Mouse (Mus musculus) left cerebral cortex, adult 11 months (tissue): ENCODE results near the gene Lsm2.

Experiments used
- DNase-seq: peaks from one replicate; pipeline ENCODE4 v3.0.0; 2022; ENCODE audit warnings: low spot score

Gene Lsm2

DNA sequence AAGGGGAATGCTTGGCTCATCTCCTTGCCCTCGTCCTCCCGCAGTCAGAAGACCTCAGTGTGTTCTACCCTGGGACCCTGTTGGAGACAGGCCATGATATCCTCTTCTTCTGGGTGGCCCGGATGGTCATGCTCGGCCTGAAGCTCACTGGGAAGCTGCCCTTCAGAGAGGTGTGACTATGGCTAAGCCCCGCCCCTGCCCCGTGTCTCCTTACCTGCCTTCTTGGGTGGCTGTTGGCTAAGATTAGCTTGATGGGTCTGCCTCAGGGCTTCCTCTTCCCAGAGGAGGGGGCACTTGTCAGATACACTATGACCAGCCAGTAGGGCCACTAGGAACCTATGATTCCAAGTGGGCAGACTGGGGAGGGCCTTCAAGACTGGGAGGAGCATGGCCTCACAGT is 31.6 kb downstream of the Lsm2 start:
- DNase-seq: no peak

DNA sequence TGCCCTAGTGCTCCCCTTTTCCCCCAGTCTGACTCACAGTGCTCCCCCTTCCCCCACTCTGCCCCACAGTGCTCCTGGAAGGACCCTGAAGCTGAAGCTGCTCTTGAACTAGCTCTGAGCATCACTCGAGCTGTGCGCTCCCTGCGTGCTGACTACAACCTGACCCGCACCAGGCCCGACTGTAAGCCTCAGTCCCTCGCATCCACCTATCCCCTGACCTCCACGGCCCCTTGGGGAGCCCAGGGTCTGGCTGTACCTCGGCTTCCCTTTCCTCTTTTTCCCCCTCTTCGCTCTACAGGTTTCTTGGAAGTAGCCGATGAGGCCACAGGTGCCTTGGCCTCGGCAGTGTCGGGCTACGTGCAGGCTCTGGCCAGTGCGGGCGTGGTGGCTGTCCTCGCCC is 33.6 kb downstream of the Lsm2 start:
- DNase-seq: no peak

DNA sequence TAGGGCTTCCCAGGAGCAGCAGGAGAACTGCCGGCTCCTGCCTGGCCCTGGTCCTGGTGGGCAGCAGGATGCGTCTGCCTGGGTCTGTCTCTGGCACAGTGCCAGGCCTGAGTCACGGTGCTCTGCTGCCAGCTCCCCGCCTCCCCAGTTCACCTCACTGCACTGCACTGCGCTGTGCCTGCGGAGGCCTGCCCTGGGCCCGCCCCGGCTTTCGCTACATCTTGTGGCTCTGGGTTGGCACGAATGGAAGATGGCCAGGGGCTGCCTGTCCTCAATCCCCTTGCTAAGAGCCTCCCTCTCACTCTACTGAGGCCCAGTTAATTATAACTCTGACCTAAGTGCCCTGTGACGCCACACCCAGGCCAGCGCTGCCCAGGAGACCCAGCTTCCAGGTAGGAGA is 34.7 kb downstream of the Lsm2 start, which contains the start of gene Vwa7:
TSS of gene Vwa7 (plus strand) at position 204 of the 400 bp plus-strand sequence.
- no peak for DNase-seq

DNA sequence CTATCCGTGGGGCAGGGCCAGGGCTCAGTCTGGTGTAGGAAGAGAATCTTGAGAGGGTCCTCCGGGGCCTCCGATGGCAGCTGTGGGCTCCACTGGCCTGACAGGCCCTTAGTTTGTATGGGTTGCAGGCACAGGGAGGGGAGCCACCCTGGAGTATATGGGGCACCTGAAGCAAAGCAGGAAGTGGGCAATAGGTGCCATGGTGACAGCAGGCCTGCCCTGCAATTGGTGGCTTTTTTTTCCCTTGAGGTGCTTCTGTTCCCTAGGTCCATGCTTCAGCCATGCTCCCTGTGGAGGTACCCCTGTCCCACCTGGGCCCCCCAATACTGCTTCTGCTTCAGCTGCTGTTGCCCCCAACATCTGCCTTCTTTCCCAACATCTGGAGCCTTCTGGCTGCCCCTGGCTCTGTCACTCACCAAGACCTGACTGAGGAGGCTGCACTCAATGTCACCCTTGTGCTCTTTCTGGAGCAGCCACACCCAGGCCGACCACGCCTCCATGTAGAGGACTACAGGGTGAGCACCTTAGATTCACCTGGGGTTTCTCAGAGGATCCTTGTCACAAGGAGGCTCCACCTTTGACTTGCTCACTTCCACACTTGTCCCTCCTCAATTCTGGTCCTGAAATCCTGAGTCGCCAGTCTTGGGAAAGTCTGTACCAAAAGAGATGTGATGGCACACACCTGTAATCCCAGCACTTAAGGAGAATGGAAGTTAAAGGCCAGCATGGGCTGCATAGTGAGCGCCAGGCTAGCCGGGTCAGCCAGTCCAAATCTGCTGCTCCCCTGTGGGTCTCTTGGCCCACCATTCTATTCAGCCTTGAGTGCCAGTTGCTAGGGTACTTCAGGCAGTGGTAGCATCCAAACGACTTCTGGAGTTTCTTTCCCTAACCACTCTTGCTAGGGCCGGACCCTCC is 35.4 kb downstream of the Lsm2 start:
- no peak for DNase-seq

DNA sequence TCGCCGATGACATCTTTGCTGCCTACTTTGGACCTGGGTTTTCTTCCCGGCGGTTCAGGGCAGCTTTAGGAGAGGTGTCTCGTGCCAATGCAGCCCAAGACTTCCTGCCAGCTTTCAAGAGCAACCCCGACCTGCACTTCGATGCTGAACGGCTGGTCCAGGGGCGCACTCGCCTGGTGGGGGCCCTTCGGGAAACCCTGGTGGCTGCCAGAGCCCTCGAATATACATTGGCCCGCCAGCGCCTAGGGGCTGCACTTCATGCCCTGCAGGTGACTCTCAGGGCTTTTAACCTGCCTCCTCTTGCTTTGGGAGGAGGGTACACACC is 36.0 kb downstream of the Lsm2 start:
- no peak for DNase-seq

DNA sequence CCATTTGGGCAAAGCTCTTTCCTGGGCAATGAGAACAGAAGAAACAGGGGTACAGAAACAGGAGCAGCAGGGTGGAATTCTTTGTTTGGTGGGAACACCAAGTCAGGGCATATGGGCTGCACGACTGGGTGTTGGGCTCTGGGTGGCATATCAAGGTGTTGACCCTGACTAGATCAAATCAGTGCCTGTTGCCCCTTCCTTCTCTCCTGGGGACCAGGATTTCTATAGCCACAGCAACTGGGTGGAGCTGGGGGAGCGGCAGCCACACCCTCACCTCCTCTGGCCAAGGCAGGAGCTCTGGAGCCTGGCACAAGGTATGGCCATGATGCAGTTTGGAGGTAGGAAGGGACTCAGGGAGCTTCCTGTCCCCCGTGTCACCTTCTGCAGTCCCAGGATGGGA is 36.5 kb downstream of the Lsm2 start:
- no peak for DNase-seq

DNA sequence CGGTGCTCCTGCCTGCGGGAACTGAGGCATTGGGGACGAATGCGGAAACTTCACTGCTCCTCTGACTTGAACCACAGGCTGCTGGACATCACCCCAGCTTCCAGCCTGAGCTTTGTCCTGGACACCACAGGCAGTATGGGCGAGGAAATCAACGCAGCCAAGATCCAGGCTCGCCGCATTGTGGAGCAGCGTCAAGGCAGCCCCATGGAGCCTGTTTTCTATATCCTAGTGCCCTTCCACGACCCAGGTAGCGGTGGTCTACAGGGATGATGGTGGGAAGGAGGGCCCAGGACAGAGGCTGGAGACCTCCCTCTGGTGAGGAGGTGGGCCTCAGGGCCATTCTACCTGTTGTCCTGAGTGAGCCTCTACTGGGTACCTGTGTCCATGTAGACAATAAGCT is 38.2 kb downstream of the Lsm2 start:
- DNase-seq: no peak

DNA sequence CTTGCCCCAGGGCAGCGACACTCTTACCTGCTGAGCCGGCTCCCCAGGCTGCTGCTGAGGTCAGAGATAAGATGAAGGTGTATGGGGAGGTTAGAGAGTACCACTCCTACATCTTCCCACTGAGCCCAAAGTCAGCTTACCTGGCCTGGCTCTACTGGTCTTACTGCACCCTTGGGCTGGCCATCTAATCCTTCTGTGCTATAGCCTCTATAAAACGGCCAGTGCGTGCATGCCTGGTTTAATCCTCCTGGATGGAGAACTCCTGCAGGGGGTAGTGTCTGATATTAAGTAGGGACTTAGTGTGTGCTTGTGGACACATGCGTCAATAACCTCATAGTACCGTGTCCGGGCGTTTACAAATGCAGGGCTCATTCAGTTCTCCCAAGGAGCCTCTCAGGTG is 38.9 kb downstream of the Lsm2 start:
- no peak for DNase-seq

DNA sequence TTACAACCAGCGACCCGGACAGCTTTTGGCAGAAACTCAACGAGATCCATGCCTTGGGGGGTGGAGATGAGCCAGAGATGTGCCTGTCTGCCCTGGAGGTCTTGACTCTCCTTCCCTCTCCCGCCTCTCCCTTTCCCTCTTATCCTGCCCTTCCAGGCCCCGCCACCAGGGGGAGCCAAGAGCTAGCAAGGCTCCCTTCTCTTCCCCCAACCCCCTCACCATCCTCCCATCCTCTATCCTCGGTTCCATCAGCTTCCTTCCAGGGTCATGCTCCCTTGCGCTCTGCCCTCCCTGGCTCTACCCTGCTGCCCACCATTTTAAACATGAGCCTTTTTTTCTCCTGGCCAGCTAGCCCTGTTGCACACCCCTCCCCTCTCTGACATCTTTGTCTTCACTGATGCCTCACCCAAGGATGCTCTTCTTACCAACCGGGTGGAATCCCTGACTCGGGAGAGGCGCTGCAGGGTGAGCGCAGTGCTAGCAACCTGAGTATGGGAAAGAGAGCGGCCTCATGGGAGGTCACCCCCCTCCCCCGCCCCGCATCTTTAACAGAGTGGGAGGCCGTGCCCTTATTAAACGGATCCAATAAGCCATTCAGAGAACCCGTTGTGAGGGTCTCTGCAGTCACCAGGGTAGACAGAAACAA is 39.6 kb downstream of the Lsm2 start:
- peak; percentile 79 for DNase-seq

DNA sequence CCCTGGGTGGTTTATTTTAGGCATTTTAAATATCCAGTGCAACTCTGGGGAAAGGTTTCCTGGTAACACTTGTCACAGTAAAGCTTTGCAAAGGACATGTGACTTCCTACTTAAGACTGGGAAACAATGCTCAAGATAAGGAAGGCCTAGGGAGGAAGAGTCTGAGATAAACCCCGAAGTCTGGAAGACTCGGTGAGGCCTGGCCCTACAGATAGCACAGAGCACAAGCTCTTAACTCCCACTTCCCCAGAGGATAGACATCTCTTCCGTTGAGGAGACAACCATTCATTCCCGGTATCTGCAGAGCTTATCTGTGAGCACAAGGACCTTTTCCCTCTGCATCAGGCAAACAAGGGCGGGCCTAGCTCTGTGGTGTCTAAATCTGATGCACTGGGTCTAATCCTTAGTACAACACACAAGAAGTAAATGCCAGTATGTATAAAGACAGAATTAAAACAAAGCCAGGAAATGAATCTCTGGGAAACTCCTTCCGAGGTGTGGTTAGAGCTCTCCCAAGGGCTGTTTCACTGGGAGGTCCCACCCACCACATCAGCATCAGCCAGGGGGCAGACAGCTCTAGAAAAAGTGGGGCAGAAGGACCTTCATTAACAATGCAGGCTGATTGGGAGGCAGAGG is 40.3 kb downstream of the Lsm2 start:
- no peak for DNase-seq

DNA sequence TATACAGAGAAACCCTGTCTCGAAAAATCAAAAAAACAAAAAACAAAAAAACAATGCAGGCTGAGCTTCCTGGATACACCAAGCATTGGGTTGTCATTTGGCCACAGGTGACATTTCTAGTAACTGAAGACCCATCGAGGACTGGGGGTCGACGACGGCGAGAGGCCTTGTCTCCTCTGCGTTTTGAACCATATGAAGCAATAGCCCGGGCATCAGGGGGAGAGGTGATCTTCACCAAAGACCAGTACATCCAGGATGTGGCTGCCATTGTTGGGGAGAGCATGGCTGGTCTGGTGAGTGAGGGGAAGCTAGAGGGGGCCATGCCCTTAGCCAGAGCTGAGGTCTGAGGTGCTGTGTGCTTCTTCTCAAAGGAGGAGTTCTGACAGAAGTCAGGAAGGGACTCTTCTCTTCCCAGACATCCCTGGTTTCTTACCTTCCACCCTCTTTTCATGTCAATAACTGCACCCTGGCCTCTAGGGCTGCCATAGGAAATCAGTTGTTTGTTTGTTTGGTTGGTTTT is 40.9 kb downstream of the Lsm2 start:
- DNase-seq: no peak

DNA sequence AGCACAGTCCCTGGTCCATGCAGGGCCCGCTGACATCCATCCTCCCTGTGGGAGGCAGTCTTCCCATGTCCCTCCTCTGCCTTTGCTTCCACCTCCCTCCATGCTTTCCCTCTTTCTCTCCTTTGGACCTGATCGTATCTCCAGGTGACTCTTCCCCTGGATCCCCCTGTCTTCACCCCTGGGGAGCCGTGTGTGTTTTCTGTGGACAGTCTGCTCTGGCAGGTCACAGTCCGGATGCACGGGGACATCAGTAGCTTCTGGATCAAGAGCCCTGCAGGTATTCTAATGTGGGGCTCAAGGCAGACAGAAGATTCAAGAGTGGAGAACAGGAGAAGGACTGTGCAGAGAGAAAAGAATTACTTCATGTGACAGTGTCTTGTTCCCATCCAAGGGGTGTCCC is 41.6 kb downstream of the Lsm2 start:
- no peak for DNase-seq

DNA sequence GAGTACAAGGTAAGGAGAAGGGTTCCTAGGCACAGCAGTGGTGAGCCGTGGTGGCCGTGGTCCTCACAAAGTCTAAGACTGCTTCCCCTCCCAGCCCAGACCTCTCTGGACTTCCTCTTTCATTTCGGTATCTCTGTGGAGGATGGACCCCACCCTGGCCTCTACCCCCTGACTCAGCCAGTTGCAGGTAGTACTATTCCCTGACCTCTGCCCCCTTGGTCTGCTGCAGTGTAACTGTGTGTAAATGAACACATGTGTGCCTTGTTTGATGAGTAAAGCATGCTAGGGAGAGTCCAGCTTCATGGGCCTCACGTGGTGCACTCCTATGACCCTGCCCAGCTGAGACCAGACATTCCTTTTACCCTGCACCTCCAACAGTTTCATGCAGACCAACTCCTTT is 42.1 kb downstream of the Lsm2 start:
- DNase-seq: no peak

DNA sequence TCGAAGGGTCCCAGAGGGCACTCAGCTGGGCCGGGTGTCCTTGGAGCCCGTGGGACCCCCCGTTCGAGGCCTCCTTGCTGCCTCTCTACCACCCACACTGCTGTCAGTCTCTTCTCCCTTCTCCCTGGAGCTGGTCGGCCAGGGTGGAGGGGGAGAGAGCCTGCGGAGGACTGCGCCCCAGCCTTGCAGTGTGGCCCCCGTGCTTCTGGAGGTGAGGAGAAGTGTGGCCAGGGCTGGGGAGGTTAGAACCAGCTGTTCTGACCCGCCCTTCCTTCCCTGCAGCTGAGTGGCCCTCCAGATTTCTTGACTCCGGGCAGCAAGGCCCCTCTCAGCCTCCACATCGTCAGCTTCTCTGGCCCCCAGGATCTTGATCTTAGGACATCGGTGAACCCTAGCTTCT is 42.6 kb downstream of the Lsm2 start:
- no peak for DNase-seq

DNA sequence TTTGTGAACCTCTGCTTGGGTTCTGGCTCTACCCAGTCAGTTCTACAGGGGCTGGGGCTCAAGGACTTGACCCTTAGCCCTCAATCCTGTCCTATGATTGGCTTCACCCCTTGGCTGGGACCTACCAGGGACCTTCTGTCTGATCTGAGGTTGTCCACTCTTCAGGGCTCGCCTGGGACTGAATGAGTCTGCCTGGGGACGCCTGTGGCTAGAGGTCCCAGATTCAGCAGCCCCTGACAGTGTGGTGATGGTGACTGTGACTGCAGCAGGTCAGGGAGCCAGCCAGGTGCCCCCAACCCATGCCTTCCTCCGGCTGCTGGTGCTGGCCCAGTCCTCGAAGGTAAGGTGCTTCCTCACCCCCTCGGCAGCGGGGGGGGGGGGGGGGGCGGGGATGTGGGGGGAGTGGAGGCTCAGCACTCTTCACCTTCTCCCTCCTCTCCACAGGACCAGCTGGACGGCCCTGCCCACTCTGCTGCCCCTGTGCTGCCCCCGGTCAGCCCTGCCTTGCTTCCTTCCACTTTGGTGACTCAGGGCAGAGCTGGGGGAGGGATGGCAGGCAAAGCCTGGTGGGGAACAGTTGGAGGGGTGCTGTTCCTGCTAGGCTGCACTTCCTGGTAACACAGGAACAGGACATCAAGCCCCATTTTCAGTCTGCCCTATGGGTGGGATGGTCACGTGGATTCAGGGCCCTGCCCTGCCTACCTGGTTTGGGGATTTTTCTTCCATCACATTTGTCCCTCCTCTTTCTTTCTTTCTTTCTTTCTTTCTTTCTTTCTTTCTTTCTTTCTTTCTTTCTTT is 43.2 kb downstream of the Lsm2 start:
- DNase-seq: no peak

DNA sequence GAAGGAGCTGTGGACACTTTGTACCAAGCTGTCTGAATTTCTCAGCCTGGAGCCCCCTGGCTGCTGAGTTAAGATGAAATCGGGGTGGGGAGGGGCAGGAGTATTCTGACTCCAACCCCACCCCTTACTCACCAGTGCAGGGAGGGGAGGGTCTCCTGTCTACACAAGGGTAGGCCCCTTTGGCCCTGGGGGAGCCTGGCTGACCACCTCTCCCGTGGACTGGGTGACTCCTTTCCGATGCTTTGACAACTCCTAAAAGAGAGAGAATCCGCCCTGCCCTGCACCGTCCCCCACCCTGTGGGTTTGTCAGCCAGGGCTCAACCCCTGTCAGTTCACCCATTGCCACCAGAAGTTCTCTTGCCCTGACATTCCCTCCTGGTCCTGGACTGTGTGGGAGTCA is 44.5 kb downstream of the Lsm2 start:
- DNase-seq: no peak

DNA sequence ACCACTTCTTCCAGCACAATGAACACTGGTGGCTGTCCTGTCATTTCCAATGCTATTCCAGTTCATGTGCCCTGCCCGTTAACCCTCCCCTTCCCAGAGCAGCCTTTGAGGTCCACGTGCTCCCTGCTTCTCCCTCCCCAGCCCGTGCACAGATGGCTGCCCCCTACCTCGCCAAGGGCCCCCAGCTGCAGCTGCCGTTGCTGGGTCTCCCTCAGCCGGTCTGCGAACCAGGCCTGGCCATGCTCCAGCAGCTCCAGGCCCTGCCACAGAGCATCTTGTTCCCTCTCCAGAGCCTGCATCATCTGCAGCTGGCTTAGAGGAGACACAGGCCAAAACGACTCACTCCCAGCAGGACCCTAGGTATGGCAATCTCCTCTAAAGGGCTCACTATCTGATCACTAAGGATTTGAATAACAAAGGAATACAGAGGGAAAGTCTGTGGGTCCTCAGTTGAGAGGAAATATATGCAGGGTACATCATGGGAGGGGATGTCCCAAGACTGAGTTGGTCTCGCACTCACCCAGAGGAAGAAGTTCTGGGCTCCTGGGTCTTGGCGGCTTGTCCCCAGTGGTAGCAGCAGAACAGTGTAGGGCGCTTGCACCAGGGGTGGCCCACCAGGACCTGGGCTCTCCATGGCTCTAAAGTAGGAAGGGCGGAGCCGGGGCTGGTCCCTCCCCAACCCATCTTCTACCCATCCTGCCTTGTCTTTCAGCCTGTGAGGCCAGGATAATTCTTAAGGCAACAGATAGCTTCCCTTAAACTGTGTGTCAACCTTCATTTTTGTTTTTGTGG is 45.8 kb downstream of the Lsm2 start, which contains the start of gene Sapcd1:
TSS of gene Sapcd1 (minus strand) at position 740 of the 792 bp plus-strand sequence.
- DNase-seq: peak; percentile 58

DNA sequence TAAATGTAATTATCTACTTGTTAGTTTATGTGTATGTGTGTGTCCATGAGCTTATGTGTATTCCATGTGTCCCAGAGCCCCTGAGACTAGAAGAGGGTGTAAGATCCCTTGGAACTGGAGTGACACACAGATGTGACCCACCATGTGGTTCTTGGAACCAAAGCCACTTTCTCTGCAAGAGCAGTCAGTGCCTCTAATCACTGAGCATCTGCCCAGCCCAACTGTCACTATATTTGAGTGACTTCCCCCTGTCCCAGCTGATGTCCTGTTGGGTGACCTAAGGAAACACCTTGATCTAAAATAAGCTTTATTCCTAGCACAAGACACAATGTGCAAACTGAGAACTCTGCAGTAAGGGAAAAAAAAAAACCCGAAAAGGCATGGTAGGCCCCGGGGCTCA is 46.7 kb downstream of the Lsm2 start:
- no peak for DNase-seq

DNA sequence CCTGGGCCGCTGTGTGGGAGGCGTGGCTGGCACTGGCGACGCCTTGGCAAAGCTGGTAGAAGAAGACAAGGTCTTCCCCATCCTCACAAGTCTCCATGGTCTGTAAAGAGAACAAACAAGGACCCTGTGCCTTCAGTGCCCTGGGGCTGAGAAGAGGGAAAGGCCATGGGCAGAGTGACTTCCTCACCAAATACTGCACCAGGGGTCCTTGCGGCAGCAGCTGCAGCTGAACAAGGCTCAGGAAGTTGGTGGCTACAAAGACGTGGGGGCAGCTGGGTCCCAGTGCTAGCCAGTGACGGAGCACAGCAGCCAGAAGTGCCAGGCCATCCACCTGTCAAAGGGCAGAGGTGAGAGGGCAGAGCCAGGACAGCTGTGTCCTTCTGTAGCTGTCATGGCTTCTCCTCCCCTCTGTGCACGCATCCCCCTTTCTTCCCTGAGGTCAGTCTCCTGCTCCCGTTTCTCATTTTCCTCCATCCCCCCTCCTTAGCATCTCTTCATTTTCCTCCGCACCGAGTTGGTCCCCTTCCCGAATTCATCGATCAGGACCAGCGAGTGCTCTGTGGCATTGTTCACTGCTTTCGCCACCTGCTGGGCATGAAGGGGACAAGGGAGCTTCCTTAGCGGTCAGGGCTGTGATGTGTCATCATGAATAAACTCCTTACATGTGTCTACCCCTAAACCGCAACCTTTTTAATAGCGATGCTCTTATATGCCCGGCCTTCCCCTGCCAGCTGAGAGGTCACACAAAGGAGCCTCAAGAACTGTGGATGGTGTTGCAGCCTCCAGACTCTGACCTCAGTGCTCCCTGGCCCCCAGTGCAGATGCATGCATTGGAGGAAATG is 48.2 kb downstream of the Lsm2 start:
- no peak for DNase-seq

DNA sequence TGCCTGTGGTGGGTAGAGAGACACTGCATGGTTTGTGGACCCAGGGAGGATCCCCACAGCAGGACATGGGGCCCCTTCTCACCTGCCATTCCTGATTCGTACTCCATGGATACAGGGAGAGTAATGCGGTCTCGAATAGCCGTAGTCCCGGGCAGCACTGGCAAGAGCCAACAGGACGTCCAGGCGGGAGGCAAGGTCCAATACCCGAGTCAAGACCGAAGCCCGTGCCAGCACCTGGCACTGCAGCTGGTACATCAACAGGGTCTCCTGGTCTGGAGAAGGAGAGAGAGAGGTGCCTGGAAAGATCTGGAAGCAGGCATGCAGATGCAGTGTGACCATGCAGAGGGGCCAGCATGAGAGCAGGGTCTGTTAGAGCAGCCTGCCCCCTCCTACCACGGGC is 49.6 kb downstream of the Lsm2 start:
- DNase-seq: no peak
